12 mouse cellular contexts compared by ENCODE assay signal in genomic region chr12:27336336-27336735, GRCm38 (mm10). TPM values are rescaled to one million over a fixed set of nuclear protein-coding genes. Genes with fewer than 3 reads are reported as not detected.
DNase-seq lines count a peak whose midpoint lies in the region; ATAC-seq and TF ChIP-seq lines count a peak whose summit lies in the region.
"Had no signal": no experiment of that assay in that cellular context is flagged by ENCODE, and none has a peak within 500 bp of the region (broad histone marks: within the 10 kb centered on the region; RNA-seq: fewer than 3 reads in every experiment).

No protein-coding gene starts in this region.

- ATAC-seq in kidney, embryonic 16.5 days (ENCODE audit: low FRiP score, low TSS enrichment), result no peak
- ATAC-seq in limb, embryonic 14.5 days (ENCODE audit: low FRiP score, low read depth), result no peak
- no peak for ATAC-seq in neural tube, embryonic 14.5 days (ENCODE audit: low read depth)
- ATAC-seq in lung, postnatal 0 days, result no peak
- ATAC-seq in megakaryocyte, adult 5-6 weeks (ENCODE audit: poor library complexity, severe bottlenecking), result no peak
- ATAC-seq: intestine, embryonic 15.5 days had no signal

- H3K9ac ChIP-seq in kidney, embryonic 16.5 days (replicated peaks; ENCODE audit: low read length), result no peak overlapping the region
- H3K9ac ChIP-seq in limb, embryonic 14.5 days (ENCODE audit: low read depth, low read length, severe bottlenecking), result peak overlapping the region; percentile 41; the same call in 1 of the 2 replicates
- peak overlapping the region; percentile 97 for H3K9ac ChIP-seq in neural tube, embryonic 14.5 days (replicated peaks; ENCODE audit: low read depth, low read length)
- no peak overlapping the region for H3K9ac ChIP-seq in lung, postnatal 0 days (replicated peaks; ENCODE audit: low read depth)
- H3K9ac ChIP-seq: heart, embryonic 13.5 days; intestine, embryonic 15.5 days had no signal

- H3K4me1 ChIP-seq in kidney, embryonic 16.5 days (ENCODE audit: insufficient read depth, low read length), result peaks cover 12% of the 10 kb centered on the region; the same call in 1 of the 2 replicates
- peaks cover 6% of the 10 kb centered on the region; the same call in 1 of the 2 replicates for H3K4me1 ChIP-seq in limb, embryonic 14.5 days (ENCODE audit: control insufficient read depth, insufficient read depth, low read length)
- peaks cover 25% of the 10 kb centered on the region for H3K4me1 ChIP-seq in neural tube, embryonic 14.5 days (ENCODE audit: control insufficient read depth, insufficient read depth, low read length)
- no peaks in the 10 kb centered on the region for H3K4me1 ChIP-seq in lung, postnatal 0 days (ENCODE audit: insufficient read depth, low read depth, low read length)
- H3K4me1 ChIP-seq: intestine, embryonic 15.5 days had no signal

- H3K9me3 ChIP-seq in kidney, embryonic 16.5 days (ENCODE audit: low read length), result no peaks in the 10 kb centered on the region
- no peaks in the 10 kb centered on the region for H3K9me3 ChIP-seq in limb, embryonic 14.5 days (ENCODE audit: control insufficient read depth, low read length)
- H3K9me3 ChIP-seq in neural tube, embryonic 14.5 days (ENCODE audit: control insufficient read depth, low read length), result no peaks in the 10 kb centered on the region
- H3K9me3 ChIP-seq in lung, postnatal 0 days (ENCODE audit: low read length), result no peaks in the 10 kb centered on the region
- H3K9me3 ChIP-seq: heart, embryonic 13.5 days; intestine, embryonic 15.5 days had no signal

- H3K4me3 ChIP-seq in kidney, embryonic 16.5 days (ENCODE audit: low read length), result no peak overlapping the region
- H3K4me3 ChIP-seq in limb, embryonic 14.5 days (replicated peaks; ENCODE audit: low read length), result peak overlapping the region; percentile 94
- H3K4me3 ChIP-seq in neural tube, embryonic 14.5 days (ENCODE audit: low read depth, low read length), result peak overlapping the region; percentile 75
- H3K4me3 ChIP-seq in lung, postnatal 0 days (ENCODE audit: low read depth, low read length), result no peak overlapping the region
- H3K4me3 ChIP-seq: heart, embryonic 13.5 days; intestine, embryonic 15.5 days had no signal

- no peak for TF ChIP-seq EP300 in lung, postnatal 0 days (IDR thresholded peaks at IDR 0.05)

- no peaks in the 10 kb centered on the region for H3K27me3 ChIP-seq in kidney, embryonic 16.5 days (ENCODE audit: insufficient read depth, low read length)
- H3K27me3 ChIP-seq in limb, embryonic 14.5 days (ENCODE audit: control insufficient read depth, insufficient read depth, low read length), result no peaks in the 10 kb centered on the region
- H3K27me3 ChIP-seq in neural tube, embryonic 14.5 days (ENCODE audit: control insufficient read depth, insufficient read depth, low read length), result no peaks in the 10 kb centered on the region
- no peaks in the 10 kb centered on the region for H3K27me3 ChIP-seq in lung, postnatal 0 days (replicated peaks; ENCODE audit: insufficient read depth, low read length)
- H3K27me3 ChIP-seq: heart, embryonic 13.5 days; intestine, embryonic 15.5 days had no signal

- 74% methylated on average over 7 of the region's 7 CpGs for WGBS in kidney, embryonic 16.5 days
- 42% methylated on average over 7 of the region's 7 CpGs for WGBS in limb, embryonic 14.5 days
- 50% methylated on average over 7 of the region's 7 CpGs for WGBS in neural tube, embryonic 14.5 days
- 61% methylated on average over 7 of the region's 7 CpGs for WGBS in lung, postnatal 0 days

- 0 out of 2 replicates have a peak overlapping the region, but pooled peaks have one; percentile 10 for H3K4me2 ChIP-seq in kidney, embryonic 16.5 days (replicated peaks; ENCODE audit: low read depth, low read length)
- peak overlapping the region; percentile 80 for H3K4me2 ChIP-seq in limb, embryonic 14.5 days (replicated peaks; ENCODE audit: low read depth, low read length, severe bottlenecking)
- H3K4me2 ChIP-seq in neural tube, embryonic 14.5 days (ENCODE audit: low read depth, low read length), result peak overlapping the region; percentile 49
- no peak overlapping the region for H3K4me2 ChIP-seq in lung, postnatal 0 days (replicated peaks; ENCODE audit: low read depth, low read length)
- H3K4me2 ChIP-seq: intestine, embryonic 15.5 days had no signal

- no peak for TF ChIP-seq CTCF in lung, postnatal 0 days (IDR thresholded peaks at IDR 0.05)

- DNase-seq in kidney, adult 8-10 months, result no peak
- DNase-seq in forelimb bud, embryonic 11.5 days (ENCODE audit: low read depth, low spot score), result peak; percentile 13
- no peak for DNase-seq in limb, embryonic 14.5 days (ENCODE audit: low spot score)
- no peak for DNase-seq in lung, postnatal 0 days (ENCODE audit: low spot score)
- DNase-seq in thymus, postnatal 0 days (ENCODE audit: low spot score), result no peak
- DNase-seq: lung, postnatal 36 days had no signal

- peaks cover 3% of the 10 kb centered on the region; the same call in 1 of the 2 replicates for H3K36me3 ChIP-seq in kidney, embryonic 16.5 days (ENCODE audit: insufficient read depth, low read length)
- peaks cover 15% of the 10 kb centered on the region for H3K36me3 ChIP-seq in limb, embryonic 14.5 days (ENCODE audit: control insufficient read depth, insufficient read depth, low read length)
- no peaks in the 10 kb centered on the region for H3K36me3 ChIP-seq in neural tube, embryonic 14.5 days (ENCODE audit: control insufficient read depth, insufficient read depth, low read length)
- no peaks in the 10 kb centered on the region for H3K36me3 ChIP-seq in lung, postnatal 0 days (ENCODE audit: insufficient read depth, low read length)
- H3K36me3 ChIP-seq: intestine, embryonic 15.5 days had no signal

- no peak for TF ChIP-seq POLR2A in limb, embryonic 14.5 days (IDR thresholded peaks at IDR 0.05; ENCODE audit: borderline replicate concordance, extremely low read depth, insufficient read depth, insufficient read length)

- H3K27ac ChIP-seq in kidney, embryonic 16.5 days (ENCODE audit: low read length), result no peak overlapping the region
- H3K27ac ChIP-seq in limb, embryonic 14.5 days (replicated peaks; ENCODE audit: low read depth, low read length), result peak overlapping the region; percentile 58; the same call in 1 of the 2 replicates
- no peak overlapping the region for H3K27ac ChIP-seq in neural tube, embryonic 14.5 days (ENCODE audit: low read depth, low read length)
- H3K27ac ChIP-seq in lung, postnatal 0 days (ENCODE audit: low read length), result no peak overlapping the region
- H3K27ac ChIP-seq: heart, embryonic 13.5 days; intestine, embryonic 15.5 days had no signal

RNA-seq across cellular contexts. Expression of gene Sox11, which starts 6.0 kb away (rescaled TPM):
- polyA plus RNA-seq in kidney, embryonic 16.5 days (2015; fragmentation: Nextera tagmentation; extraction: Ambion mirVana), result 60.2 and 68.5 TPM in 2 replicates
- 35.1 and 46.0 TPM in 2 replicates for polyA plus RNA-seq in limb, embryonic 14.5 days (2012; rRNA removed)
- polyA plus RNA-seq in limb, embryonic 14.5 days (2014; fragmentation: Nextera tagmentation; extraction: Ambion mirVana), result 102 and 139 TPM in 2 replicates
- polyA plus RNA-seq in neural tube, embryonic 14.5 days (2014; fragmentation: Nextera tagmentation; extraction: Ambion mirVana), result 323 and 410 TPM in 2 replicates
- polyA plus RNA-seq in lung, postnatal 0 days (2015; fragmentation: Nextera tagmentation; extraction: Ambion mirVana), result 9.2 and 11.3 TPM in 2 replicates
- not detected in 2 replicates for total RNA-seq in megakaryocyte, adult 5-6 weeks (2015)
- not detected in 2 replicates for total RNA-seq in megakaryocyte, adult 5-6 weeks (2017)
- 0.18 and 0.36 TPM in 2 replicates for polyA plus RNA-seq in thymus, postnatal 0 days (2015; fragmentation: Nextera tagmentation; extraction: Ambion mirVana)
- total RNA-seq: neutrophil, adult 5-6 weeks had no signal

Comparison
In these comparisons a context has a peak if more than half of its experiments do, and no peak if none do; other contexts are left out.
1. H3K4me3 ChIP-seq: peak in limb, embryonic 14.5 days (single experiment) and neural tube, embryonic 14.5 days (single experiment); none in kidney, embryonic 16.5 days (single experiment) and lung, postnatal 0 days (single experiment).
2. H3K9ac ChIP-seq: peak in limb, embryonic 14.5 days (single experiment) and neural tube, embryonic 14.5 days (single experiment); none in kidney, embryonic 16.5 days (single experiment) and lung, postnatal 0 days (single experiment).